Mouse (Mus musculus) v-Abl transformed pro-B cells (cell line): ENCODE results near the gene Il11ra1.

Experiments
- in situ Hi-C, 2 experiments: fragments of 400-800 bp; cut with MboI; formaldehyde crosslinking; loops; one replicate each; pipeline ENCODE4 v1.15.1; 2025; ENCODE audit not compliant: unreplicated experiment in 2 of 2

Gene Il11ra1

DNA sequence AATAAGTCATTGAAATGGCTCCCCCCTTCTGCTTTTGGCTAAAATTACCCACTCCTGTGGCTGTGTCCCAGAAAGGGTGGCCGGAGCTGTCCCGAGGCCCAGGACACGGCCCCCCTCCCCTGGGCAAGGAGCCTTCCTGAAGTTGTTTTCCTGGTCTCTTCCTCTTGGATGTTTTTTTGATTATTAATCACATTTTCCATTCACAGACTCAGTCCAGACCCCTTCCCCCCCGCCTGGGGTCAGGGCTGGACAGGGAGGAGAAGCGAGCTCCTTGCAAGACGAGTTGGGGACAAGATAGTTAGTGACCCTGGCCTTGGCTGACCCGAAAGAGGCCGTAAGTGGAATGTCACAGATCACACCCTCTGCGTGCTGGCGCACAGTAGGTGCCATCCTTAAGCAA lies at the start of gene Il11ra1:
Gene Il11ra1 (plus strand): TSS at position 207 of the 400 bp plus-strand sequence.
- in situ Hi-C loops: loop anchor here (10.0 to 25.0 kb wide), 2 partner anchors 645 to 987 kb away; partner anchors contain the start of genes Aptx (in 1 of the 2) and Dnaja1 (in 1 of the 2)

DNA sequence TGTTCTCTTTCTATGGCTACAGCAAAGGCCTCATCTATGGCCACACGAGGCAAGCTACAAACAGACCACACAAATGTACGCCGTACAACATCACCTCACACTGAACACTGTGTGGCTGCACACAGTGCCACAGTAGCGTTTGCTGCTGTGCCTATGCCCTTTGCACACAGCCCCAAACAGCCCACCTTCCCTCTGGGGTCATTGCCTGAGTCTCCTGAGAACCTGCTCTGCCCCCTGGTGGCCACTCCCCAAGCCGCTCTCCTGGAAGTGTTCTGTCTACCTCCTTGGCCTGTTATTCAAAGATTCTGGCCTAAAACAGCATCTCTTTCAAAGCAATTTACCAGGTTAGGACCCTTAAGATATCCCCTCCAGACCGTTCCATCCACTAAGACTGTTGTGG lies 46.5 kb upstream of the Il11ra1 start:
- in situ Hi-C loops: no loop called here

DNA sequence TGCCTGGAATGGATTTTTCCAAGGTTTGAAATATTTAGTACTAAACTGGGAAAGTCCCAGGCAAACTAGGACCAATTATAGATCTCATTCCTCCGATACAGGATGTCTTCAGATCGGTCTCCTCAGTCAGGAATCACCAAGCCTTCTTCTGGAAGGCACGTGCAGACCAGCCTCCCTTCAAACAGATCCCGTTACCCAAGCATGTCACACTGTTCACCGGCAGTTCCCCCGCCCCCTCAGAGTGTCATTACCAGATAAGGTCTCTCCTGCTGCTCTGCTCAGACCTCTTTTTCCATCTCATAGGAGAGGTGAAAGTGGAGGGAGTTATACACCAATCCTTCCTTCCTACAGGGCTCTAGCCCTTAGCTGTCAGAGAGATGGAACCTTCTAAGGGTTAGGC lies 46.1 kb upstream of the Il11ra1 start:
- in situ Hi-C loops: no loop called here

DNA sequence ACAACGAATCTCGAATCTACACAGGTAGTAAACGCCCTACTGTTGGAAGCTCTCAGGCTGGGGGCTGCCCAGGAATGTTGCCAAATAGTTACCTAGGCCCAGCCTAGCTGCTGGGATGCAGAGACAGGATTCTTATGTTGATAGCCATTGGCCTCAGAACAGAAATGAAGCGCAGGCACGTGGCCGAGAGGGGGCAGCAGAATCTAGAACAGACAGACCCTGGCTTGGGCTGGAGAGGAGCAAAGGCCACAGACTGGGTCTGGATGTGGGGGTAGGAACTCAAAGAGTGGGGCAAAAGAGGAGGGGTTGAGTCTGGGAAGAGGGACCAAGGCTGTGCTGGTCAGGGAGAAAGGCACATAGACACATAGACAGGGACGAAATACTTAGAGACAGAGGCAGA lies 45.6 kb upstream of the Il11ra1 start:
- in situ Hi-C loops: no loop called here

DNA sequence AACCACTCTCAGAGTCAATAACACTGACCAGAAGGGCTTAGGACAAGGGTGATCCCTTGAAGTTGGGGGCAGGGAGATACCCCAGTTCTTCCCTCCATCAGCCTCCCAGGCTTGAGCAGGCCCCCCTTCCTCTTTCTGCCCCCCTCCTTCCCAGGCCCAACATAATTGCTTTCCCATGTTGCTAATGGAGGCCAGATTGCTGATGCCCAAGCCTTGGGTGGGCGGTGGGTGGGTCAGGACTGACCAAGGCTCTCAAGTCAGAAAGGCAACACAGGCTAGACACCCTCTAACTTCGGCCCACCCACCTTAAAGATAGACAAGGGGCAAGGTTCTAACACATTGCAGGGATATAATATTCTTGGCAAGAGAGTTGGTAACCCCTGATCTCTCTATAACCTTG lies 44.3 kb upstream of the Il11ra1 start:
- in situ Hi-C loops: no loop called here

DNA sequence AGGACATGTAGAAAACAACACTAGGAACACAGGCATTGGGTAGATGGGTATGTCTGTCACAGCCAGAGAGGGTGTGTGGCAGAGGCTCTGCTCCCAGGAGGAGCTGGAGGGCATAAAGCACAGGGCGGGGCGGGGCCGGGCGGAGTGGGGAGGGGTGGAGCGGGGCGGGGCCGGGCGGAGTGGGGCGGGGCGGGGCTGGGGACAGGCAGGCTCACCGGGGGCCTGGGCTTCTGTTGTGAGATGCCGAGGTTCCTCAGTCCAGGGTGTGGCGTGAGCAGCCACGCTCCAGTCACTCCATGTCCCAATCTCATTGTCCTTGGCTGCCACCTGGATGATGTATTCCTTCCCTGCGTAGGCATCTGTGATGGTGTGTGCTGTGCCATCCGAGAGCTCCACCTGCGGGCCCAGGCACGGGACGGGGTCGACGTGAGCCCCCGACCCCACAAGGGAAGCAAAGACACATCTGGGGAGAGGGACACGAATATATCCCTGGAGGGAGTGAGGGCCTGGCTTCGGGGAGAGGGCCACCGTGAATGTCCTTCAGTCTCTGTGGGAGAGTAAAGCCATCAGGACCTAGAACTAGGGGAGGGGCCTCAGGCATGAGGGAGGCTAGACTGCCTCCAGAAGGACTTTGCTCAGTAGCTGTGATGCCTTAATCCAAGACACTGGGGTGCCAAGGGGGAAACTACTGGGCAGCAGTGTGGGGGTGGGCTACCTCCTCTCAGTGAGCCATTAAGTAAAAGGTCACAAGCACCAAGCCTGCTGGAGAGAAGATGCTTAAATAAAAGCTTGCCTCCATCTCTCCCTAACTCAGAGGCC lies 41.0 kb upstream of the Il11ra1 start:
- in situ Hi-C loops: no loop called here

DNA sequence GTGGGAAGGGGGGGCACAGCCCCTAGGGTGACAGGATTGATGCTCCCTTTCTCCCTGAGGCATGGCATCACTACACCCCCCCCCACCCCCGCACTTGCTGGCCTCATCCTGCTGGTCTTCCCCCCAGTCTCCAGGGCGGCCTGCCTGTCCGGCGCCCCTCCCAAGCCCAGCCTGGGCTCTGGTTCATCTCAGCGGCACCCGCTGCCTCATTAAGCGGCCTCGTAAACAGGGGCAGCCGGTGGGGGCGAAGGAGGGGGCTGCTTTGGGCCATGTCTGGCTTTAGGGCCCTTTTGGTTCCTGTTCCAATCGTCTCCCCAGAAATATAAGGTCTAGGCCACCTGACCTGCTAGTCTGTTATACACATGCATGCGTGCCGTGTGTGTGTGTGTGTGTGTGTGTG lies 40.2 kb upstream of the Il11ra1 start:
- in situ Hi-C loops: no loop called here

DNA sequence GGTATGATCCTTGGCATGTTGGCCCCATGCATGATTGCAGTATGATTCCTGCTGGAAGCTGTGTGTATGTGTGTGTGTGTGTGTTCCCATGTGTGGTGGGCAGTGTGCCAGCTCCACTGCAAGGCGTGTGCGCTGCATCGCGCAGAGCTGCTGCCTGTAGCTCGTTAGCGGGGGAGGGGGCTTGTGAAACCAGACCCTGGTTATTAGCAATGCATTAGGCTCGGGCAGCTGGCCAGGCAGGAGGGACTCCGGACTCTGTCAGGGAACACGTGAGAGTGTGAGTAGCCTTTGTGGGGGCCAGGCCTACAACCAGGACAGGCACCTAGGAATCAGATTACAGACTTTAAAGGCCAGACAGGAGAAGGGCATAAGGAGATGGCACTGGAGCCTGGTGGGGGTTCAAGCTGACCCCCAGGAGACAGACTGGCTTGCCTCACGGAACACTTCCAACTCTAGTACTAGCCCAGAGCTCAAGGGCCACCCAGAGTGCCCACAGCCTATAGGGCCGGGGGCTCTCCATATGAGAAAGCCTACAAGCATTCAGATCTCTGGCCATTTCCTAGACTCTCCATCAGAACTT lies 38.8 kb upstream of the Il11ra1 start:
- in situ Hi-C loops: no loop called here

DNA sequence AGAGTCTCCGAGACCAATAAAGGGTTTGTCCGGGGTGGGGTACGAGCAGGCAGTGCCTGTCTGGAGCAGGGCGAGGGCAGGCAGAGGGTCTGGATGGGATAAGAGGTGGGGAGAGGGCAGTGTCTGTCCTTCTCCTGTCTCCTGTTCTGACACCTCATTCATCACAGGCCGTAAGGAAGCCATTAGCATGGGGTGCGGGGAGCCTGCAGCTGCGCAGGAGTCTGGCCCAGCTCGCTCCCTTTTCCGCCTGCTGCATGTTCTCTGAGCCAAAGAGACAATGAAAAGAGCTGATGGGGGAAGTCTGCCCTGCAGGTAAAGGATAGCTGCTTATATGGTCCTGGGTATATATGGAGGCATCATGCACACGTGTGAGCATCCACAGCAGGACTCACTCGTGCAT lies 37.1 kb upstream of the Il11ra1 start:
- in situ Hi-C loops: no loop called here

DNA sequence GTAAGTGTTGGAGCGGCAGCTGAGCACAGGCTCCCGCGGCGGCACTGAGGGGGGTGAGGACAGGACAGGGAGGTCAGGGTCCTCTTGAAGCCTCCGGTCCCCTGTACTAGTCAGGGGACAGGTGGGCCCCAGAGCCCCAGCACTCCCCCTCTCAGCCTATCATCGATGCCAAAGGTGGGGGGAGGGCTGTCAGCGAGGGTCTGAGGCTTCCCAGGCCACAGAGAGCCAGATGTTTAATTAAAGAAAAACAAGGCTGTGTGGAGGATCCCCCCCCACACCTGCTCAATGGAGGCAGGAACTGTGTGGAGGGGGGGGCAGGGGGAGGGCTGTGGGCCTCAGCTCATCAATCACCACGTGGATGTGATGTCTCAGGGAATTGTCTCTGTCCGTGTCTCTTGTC lies 36.2 kb upstream of the Il11ra1 start:
- in situ Hi-C loops: no loop called here

DNA sequence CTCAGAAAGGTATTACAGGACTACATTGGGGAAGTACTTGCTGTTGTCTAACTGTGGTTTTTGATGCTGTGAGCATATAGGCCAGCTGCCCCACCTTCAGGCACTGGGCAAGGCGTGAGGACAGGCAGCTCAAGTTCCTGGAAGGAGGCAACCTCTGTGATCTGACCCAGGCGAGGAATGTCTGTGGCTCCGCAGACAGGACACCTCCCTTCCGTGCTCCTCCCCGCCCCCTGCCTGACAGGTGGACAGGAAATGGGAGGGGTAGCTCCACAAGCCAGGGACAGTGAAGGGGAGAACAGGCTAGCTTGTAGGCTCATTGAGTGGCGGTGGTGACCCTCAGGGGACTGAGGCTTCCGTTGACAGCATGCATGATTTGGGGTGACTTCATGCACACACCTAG lies 35.3 kb upstream of the Il11ra1 start:
- in situ Hi-C loops: no loop called here

DNA sequence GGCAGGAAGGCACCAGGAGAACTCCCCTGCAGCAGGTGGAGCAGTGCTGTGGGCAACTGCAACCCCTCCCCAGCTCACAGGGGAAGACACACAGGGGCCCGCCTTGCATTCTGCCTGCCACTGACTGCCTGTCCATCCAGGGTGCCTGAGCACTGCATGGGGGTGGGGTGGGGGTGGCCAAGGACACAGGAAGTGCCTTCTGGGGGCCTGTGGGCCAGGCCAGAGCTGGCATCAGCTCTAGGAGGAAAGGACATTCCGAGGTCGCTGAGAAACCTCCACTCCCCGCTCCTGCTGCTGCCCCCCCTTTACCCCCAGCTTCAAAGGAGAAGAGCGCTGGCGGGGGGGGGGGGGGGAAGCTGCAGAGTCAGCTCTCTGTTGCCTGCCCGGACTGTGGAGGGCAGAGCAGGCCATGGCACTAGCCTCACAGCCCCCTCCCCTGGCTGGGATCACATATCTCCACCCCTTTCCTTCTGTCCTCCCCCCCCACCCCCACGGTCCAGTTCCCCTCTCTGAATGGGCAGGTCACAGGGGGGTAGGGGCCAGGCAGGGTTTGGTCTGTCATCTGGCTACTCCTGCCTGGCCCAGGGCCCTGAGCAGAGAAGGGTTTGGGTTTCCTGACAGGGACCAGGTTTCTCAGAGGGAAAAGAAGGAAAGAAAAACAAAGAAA lies 34.6 kb upstream of the Il11ra1 start:
- in situ Hi-C loops: no loop called here

DNA sequence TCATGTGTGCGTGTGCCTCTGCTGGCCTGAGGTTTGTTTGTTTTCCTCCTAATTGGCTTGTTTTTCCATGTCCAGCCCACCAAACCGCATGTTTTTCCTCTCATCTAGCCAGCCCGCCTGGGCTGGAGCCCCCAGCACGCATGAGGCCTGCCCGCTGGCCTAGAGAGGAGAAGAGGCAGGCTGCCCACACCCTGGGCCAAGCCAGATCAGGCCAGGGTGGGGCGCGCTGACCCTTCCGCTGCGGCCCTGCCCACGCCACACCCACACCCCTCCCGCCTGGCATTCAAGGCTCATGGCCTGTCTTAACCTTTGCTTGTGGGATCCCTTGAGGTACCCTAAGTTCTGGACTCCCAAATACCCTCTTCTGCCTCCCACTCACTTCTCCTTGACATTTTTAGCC lies 33.1 kb upstream of the Il11ra1 start:
- in situ Hi-C loops: no loop called here

DNA sequence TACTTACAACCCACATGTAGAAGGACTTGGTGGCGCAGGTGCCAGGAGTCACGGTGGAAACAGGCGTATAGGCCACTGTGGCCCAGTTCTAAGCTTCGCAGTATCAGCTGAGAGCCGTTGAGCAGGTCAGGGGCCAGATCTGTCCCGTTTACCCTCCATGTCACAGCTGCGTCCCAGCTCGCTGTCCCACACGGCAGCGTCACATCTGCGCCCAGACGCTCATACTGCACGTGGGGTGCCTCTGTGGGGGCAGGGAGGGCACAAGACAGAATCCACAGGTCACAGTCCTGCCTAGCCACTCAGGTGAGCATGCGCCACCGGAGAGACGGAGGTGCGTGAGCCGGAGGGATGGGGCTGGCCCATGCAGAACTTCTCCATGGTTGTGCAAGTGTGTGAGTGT lies 29.0 kb upstream of the Il11ra1 start:
- in situ Hi-C loops: no loop called here

DNA sequence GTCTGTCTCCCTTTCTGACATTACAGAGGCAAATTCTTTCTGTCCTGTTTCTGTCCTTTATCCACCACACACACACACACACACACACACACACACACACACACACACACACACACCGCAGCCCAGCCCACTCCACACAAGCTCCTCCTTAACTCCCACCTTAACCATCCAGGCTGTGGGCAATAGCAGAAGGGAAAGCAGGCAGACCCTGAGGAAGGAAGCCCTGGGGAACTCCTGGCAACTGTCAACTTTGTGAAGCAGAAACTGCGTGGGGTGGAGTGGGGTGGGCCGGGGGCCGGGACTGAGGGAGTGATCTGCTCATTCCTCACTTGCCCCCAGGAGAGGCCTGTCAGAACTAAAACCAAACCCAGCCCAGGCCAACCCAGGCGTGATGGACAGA lies 28.3 kb upstream of the Il11ra1 start:
- in situ Hi-C loops: no loop called here

DNA sequence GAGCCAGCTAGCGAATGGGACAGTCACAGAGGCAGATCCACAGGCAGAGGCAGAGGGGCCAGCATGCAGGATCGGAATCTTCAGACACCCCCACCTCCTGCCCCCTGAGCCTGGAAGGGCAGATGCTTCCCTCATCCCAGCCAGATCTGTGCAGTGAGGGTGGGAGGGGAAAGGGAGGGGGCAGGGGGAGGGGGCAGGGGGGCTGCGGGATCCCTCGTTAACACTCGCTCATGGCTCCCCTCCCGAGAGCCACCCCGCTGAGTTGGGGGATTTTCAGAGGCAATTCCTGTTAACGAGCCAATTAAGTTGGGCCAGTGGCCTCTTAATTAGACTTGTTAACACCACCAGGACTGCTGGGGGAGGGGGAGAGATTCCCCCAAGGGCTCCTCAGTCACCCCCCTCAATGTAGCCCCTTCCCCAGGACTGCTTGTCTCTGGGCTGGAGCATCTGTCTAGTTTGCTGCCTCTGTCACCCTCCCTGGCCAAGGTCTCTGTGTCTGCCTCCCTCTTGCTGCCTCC lies 27.8 kb upstream of the Il11ra1 start:
- in situ Hi-C loops: no loop called here

DNA sequence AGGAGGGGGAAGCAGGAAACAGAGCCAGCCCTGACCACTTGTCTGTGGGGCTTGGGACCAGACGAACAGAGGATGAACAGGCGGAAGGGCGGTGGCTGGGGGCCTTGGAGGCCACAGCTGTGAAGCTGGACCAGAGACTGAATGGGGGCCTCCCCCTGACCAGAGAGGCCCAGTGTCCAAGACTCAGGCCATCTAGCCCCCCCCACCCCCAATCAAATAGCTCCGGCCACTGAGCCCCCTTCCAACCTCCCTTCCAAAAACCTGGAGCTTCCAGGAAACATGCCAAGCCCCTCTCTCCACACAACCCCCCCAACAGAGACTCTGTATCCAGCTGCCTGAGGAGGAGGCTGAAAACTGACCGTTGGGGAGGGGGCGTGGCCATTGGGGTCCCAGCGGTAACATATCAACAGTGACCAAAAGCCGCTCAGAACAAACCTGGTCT lies 27.2 kb upstream of the Il11ra1 start:
- in situ Hi-C loops: no loop called here

DNA sequence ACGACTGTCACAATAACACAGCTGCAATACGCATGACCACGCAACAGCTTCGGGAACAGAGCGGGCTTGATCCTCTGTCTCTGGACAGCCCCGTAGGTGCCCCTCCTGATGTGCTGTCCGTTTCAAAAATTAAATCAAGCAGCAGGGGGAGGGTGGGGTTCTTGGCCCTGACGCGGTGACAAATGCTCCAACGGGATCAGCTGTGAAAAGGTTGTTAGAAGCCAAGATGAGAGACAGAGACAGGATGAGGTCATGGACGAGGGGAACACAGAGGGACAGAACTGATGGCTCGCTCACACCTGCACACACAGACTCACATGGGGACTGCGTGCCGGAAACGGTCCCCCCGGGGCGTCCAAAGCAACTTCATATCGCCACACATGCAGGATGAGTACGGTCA lies 26.6 kb upstream of the Il11ra1 start:
- in situ Hi-C loops: no loop called here

DNA sequence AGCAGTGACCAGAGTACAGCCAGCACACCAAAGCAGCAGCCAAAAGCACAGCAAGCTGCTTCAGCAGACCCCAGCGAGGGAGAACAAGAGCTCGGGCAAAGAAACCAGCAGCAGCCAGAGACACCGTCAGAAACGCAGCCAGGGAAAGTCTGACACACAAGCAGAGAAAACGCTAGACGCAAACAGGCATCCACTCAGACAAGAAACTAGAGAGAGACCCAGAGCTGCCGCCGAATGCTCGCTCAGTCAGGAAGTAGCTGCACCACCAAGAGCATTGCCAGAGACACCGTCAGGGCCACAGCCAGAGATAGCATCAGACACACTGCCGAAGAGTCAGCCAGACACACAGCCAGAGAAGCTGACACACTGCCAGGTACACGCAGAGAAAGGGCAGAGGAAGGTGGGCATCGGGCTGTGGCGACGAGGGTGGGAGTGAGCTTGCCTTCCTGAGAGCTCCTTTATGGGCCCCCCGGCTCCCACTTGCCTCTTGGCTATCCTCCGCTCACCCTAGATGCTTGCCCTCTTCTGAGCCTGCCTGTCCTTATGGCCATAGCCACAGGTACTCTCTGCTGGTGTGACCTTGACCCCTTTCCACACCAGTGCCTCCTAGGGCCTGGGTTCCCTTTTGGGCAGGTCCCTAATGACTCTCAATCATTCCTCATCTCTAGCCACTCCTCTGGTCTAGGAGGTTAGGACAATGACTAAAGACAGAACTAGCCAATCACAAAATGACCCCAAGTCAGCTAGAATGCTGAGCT lies 23.4 kb upstream of the Il11ra1 start:
- in situ Hi-C loops: no loop called here

DNA sequence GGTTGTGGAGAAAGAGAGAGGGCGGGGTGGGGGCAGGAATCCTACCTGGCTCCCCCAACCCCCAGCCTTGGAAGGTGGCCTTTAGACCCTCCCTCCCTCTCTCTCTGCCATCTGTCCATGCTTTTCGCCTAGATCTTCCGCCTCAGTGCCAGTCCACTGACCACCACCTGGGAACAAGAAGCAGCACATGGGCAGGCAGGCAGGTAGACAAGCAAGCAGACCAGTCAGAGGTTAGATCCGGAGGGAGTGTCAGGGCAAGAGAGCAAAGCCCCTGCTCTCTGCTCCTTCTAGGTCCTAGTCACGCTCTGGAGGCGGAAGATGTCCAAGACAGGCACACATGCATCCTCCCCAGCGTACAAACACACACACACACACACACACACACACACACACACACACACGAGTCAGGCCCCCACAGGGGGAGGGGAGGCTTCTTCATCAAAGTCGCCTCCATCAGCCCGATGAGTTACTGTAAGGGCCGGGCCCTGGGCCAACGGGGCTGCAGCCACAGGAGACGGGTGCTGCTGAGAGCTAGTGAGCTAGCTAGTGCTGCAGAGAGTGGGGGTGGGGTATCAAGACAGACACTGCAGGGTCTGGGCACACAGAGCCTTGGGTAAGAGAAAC lies 22.7 kb upstream of the Il11ra1 start:
- in situ Hi-C loops: no loop called here
